Mouse (Mus musculus) liver, embryonic 15.5 days (tissue): ENCODE results near the gene Olfr1350. TPM values are rescaled to one million over a fixed set of nuclear protein-coding genes. Genes with fewer than 3 reads are reported as not detected.
"Not testable (repeated sequence)": the region's sequence is repeated elsewhere in the genome, so short reads cannot be mapped to it uniquely, and the experiment has no call there.

Experiments
- ATAC-seq: fragments of 200-750 bp; cut with Nextera tagmentation; 2 replicates; pipeline ENCODE4 v1.8.0; 2017; ENCODE audit warnings: moderate number of reproducible peaks, mild to moderate bottlenecking, moderate library complexity; ENCODE audit not compliant: insufficient read depth
- H3K27ac ChIP-seq: fragments of 300-500 bp; sonication (generic); replicated peaks from 2 replicates; pipeline ENCODE4 v1.5.1; 2015; ENCODE audit warnings: mild to moderate bottlenecking, inconsistent platforms
- H3K27me3 ChIP-seq: fragments of 300-500 bp; sonication (generic); 2 replicates; pipeline ENCODE4 v1.6.1; 2015; ENCODE audit warnings: mild to moderate bottlenecking, inconsistent platforms
- H3K36me3 ChIP-seq: fragments of 300-500 bp; sonication (generic); replicated peaks from 2 replicates; pipeline ENCODE4 v1.6.1; 2015; ENCODE audit warnings: moderate library complexity, mild to moderate bottlenecking, inconsistent platforms
- H3K4me1 ChIP-seq: fragments of 300-500 bp; sonication (generic); replicated peaks from 2 replicates; pipeline ENCODE4 v1.6.1; 2015; ENCODE audit warnings: inconsistent platforms
- H3K4me2 ChIP-seq: fragments of 300-500 bp; sonication (generic); 2 replicates; pipeline ENCODE4 v1.6.1; 2015; ENCODE audit warnings: moderate library complexity, mild to moderate bottlenecking, inconsistent platforms
- H3K4me3 ChIP-seq: fragments of 300-500 bp; sonication (generic); replicated peaks from 2 replicates; pipeline ENCODE4 v1.5.1; 2015; ENCODE audit warnings: mild to moderate bottlenecking, inconsistent platforms
- H3K9ac ChIP-seq: fragments of 300-500 bp; sonication (generic); 2 replicates; pipeline ENCODE4 v1.6.1; 2015; ENCODE audit warnings: moderate library complexity, mild to moderate bottlenecking, inconsistent platforms
- H3K9me3 ChIP-seq: fragments of 300-500 bp; sonication (generic); replicated peaks from 2 replicates; pipeline ENCODE4 v1.6.1; 2016; ENCODE audit warnings: inconsistent platforms
- WGBS: fragments of 180-500 bp; shearing (Covaris S2); methylation state at CpG from one replicate; pipeline ENCODE4 v1.1.7; 2015; ENCODE audit warnings: mixed read lengths; ENCODE audit not compliant: insufficient replicate concordance; 5-methylcytosine and 5-hydroxymethylcytosine counted together
- polyA plus RNA-seq: library from polyadenylated mRNA; unstranded; fragments of >200 nt; fragmentation: Nextera tagmentation; extraction: Ambion mirVana; gene quantifications from 2 replicates; pipeline ENCODE4 v1.2.1, GENCODE M21; 2015

The Olfr1350 gene
- polyA plus RNA-seq: not detected in 2 replicates

- Histone ChIP-seq H3K27me3 (no peaks in the 10 kb centered on the region), H3K4me3 (no peak within 1 kb of the TSS)
These were observed at the start of gene Olfr1350 for GRCm38 (mm10) chr7:6564541-6564940. TSS of gene Olfr1350 (plus strand) at chr7:6564841.

DNA sequence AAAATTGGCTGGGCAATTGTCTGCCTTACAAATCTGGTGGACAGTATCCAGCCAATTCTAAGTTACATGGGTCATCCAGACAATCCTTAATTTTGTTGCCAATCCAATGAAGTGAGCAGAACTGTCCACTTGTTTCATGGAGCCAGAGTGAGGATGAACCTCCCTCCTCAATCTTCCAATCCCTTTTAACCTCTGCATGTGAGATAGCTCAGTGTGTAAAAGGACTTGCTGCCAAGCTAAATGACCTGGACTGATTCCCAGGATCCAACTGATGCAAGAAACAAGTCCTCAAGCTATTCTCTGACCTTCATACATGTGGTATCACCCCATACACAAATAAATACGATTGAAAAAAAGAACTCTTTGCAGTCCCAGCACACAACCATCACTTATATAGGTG lies 43.0 kb upstream of the Olfr1350 start:
- H3K4me2 ChIP-seq: no peak overlapping the region
- 15% methylated on average over 1 of the region's 1 CpGs for WGBS
- no peak overlapping the region for H3K4me3 ChIP-seq
- H3K9me3 ChIP-seq: no peaks in the 10 kb centered on the region
- no peaks in the 10 kb centered on the region for H3K36me3 ChIP-seq
- no peaks in the 10 kb centered on the region for H3K4me1 ChIP-seq
- ATAC-seq: no peak
- no peaks in the 10 kb centered on the region for H3K27me3 ChIP-seq
- H3K9ac ChIP-seq: no peak overlapping the region
- H3K27ac ChIP-seq: no peak overlapping the region

More at GRCm38 (mm10) chr7:6564541-6564940, at the start of gene Olfr1350:
- Histone ChIP-seq H3K9me3 (no peaks in the 10 kb centered on the region), H3K9ac (no peak within 1 kb of the TSS), H3K4me1 (no peaks in the 10 kb centered on the region), H3K36me3 (no peaks in the 10 kb centered on the region), H3K27ac (no peak within 1 kb of the TSS), H3K4me2 (no peak within 1 kb of the TSS)
- ATAC-seq: no peak

DNA sequence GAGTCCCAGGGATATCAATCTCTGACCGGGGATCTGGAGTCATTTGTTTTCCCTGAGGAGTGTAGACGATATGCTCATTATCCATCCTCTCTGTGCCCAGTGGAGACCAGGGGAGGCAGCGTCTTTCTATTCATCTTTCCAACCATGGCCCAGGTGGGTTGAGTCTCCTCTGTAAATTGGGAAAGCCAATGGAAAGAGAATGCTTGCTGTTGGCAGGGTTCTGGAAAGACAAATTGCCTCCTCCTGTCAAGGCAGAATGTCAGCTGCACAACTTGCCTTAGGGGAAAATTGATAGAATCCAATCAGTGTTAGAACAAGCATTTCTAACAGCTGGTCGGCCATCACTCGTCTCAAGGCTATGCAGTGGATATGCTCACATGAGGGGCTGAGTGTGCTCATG lies 41.8 kb upstream of the Olfr1350 start, which contains the start of gene Olfr1349:
Olfr1349 (minus strand) TSS at position 101 of the 400 bp plus-strand sequence.
- no peak for ATAC-seq
- Histone ChIP-seq H3K27ac (no peak within 1 kb of the TSS), H3K4me2 (no peak within 1 kb of the TSS), H3K27me3 (no peaks in the 10 kb centered on the region), H3K4me1 (no peaks in the 10 kb centered on the region), H3K4me3 (no peak within 1 kb of the TSS), H3K9ac (no peak within 1 kb of the TSS), H3K9me3 (no peaks in the 10 kb centered on the region), H3K36me3 (no peaks in the 10 kb centered on the region)
- 63% methylated on average over 5 of the region's 5 CpGs for WGBS

DNA sequence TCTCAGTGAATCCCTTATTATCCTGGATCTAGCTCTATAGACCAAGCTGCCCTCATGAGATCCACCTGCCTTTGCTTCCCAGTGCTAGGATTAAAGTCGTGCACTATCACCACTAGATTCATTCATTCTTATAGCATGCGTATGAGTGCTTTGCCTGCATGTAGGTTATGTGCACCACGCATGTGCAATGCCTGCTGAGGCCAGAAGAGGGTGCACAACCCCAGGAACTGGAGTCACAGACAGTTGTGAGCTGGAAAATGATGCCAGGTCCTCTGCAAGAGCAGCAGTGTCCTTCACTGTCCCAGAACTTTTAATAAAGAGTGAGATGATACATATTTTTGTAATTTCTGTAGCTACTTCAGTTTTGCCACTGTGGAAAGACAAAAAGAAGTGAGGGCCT lies 39.6 kb upstream of the Olfr1350 start:
- H3K4me1 ChIP-seq: no peaks in the 10 kb centered on the region
- H3K27me3 ChIP-seq: no peaks in the 10 kb centered on the region
- WGBS: 47% methylated on average over 3 of the region's 3 CpGs
- H3K27ac ChIP-seq: no peak overlapping the region
- H3K4me3 ChIP-seq: no peak overlapping the region
- no peak for ATAC-seq
- no peaks in the 10 kb centered on the region for H3K9me3 ChIP-seq
- no peaks in the 10 kb centered on the region for H3K36me3 ChIP-seq
- H3K9ac ChIP-seq: no peak overlapping the region
- no peak overlapping the region for H3K4me2 ChIP-seq

GRCm38 (mm10) chr7:6526141-6526540 lies 38.5 kb upstream of the Olfr1350 start:
- H3K4me2 ChIP-seq: no peak overlapping the region
- H3K4me3 ChIP-seq: no peak overlapping the region
- 51% methylated on average over 5 of the region's 5 CpGs for whole genome bisulfite sequencing
- no peaks in the 10 kb centered on the region for H3K36me3 ChIP-seq
- H3K4me1 ChIP-seq: no peaks in the 10 kb centered on the region
- H3K9me3 ChIP-seq: no peaks in the 10 kb centered on the region
- H3K9ac ChIP-seq: no peak overlapping the region
- ATAC-seq: no peak
- H3K27me3 ChIP-seq: no peaks in the 10 kb centered on the region
- no peak overlapping the region for H3K27ac ChIP-seq

- no peak overlapping the region for H3K4me3 ChIP-seq
- H3K27ac ChIP-seq: no peak overlapping the region
- H3K4me2 ChIP-seq: no peak overlapping the region
- WGBS: 34% methylated on average over 8 of the region's 8 CpGs
- no peaks in the 10 kb centered on the region for H3K4me1 ChIP-seq
- H3K9ac ChIP-seq: no peak overlapping the region
- ATAC-seq: no peak
- H3K9me3 ChIP-seq: 0 out of 2 replicates have a peak, but pooled peaks cover 4% of the 10 kb centered on the region
- no peaks in the 10 kb centered on the region for H3K36me3 ChIP-seq
- H3K27me3 ChIP-seq: no peaks in the 10 kb centered on the region
These were observed 21.6 kb downstream of the Olfr1350 start for GRCm38 (mm10) chr7:6586096-6586759.

DNA sequence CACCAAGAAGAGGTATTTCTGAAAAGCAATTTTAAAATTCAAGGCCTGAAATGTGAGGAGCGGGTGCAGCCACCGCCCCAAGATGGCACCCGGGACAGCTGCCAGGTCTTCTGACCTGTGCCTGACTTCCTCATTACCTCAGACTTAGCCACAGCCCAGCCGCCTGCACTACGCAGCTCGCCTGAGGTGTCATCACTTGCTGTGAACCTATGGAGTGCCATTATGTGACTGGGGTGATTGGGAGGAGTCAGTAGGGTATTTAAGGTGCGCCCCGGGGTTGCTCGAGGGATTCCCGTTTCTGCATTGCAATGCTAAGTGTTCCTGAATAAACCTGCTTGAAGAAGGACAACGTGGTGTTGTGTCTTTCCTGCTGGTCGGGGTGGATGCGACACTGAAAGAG lies 24.1 kb downstream of the Olfr1350 start:
- not testable (repeated sequence) for H3K4me1 ChIP-seq, ATAC-seq, H3K4me3 ChIP-seq, H3K9ac ChIP-seq, H3K27ac ChIP-seq, H3K4me2 ChIP-seq, H3K9me3 ChIP-seq, H3K27me3 ChIP-seq, H3K36me3 ChIP-seq
- WGBS: 68% methylated on average over 13 of the region's 13 CpGs

GRCm38 (mm10) chr7:6603331-6603730 lies 38.7 kb downstream of the Olfr1350 start:
- ATAC-seq: no peak
- Histone ChIP-seq H3K27me3 (no peaks in the 10 kb centered on the region), H3K4me2 (no peak overlapping the region), H3K36me3 (no peaks in the 10 kb centered on the region), H3K4me1 (no peaks in the 10 kb centered on the region), H3K9me3 (no peaks in the 10 kb centered on the region; the same call in 1 of the 2 replicates), H3K4me3 (no peak overlapping the region), H3K9ac (no peak overlapping the region), H3K27ac (no peak overlapping the region)
- 68% methylated on average over 9 of the region's 9 CpGs for WGBS

Other genes starting within 250 kb of the Olfr1350 start
- 0.78 and 1.0 TPM in 2 replicates for gene Zfp583, start 233.6 kb upstream of the Olfr1350 start, polyA plus RNA-seq
- gene Gm3854, start 221.1 kb upstream of the Olfr1350 start, polyA plus RNA-seq: 0.10 and 0.22 TPM in 2 replicates
- gene Zfp78, start 201.6 kb upstream of the Olfr1350 start, polyA plus RNA-seq: 0.90 and 1.0 TPM in 2 replicates
- 1.2 and 1.3 TPM in 2 replicates for gene Zfp28, start 181.5 kb upstream of the Olfr1350 start, polyA plus RNA-seq
- not detected in 2 replicates for gene Smim17, start 166.1 kb upstream of the Olfr1350 start, polyA plus RNA-seq
- not detected in 2 replicates for gene Gm20715, start 154.6 kb upstream of the Olfr1350 start, polyA plus RNA-seq
- not detected in 2 replicates for gene Olfr1344, start 126.2 kb upstream of the Olfr1350 start, polyA plus RNA-seq
- not detected in 2 replicates for gene Olfr1336, start 108.7 kb upstream of the Olfr1350 start, polyA plus RNA-seq
- gene Olfr1346, start 97.7 kb upstream of the Olfr1350 start, polyA plus RNA-seq: not detected in 2 replicates
- not detected in 2 replicates for gene Olfr5, start 77.9 kb upstream of the Olfr1350 start, polyA plus RNA-seq
- not detected in 2 replicates for gene Olfr1347, start 65.1 kb upstream of the Olfr1350 start, polyA plus RNA-seq
- gene Olfr1348, start 56.1 kb upstream of the Olfr1350 start, polyA plus RNA-seq: not detected in 2 replicates
- gene Olfr1349, start 41.9 kb upstream of the Olfr1350 start, polyA plus RNA-seq: not detected in 2 replicates
- gene Zim1, start 131.6 kb downstream of the Olfr1350 start, polyA plus RNA-seq: 1.3 and 1.4 TPM in 2 replicates
- gene Peg3, start 165.6 kb downstream of the Olfr1350 start, polyA plus RNA-seq: 41.6 and 43.8 TPM in 2 replicates
- gene Usp29, start 165.7 kb downstream of the Olfr1350 start, polyA plus RNA-seq: 1.6 and 1.7 TPM in 2 replicates